Mouse (Mus musculus) cortical plate, adult 2 months (tissue): Measurements from ENCODE around the gene Txnrd3.

Source experiments
- CTCF ChIP-seq: fragments of 200-500 bp; IDR thresholded peaks from 2 replicates; pipeline ENCODE4 v1.5.1; 2011; ENCODE audit warnings: mild to moderate bottlenecking, control low read depth, low read length; ENCODE audit not compliant: insufficient read depth; ENCODE audit errors: extremely low read depth
- POLR2A ChIP-seq: fragments of 200-500 bp; IDR thresholded peaks from 2 replicates; pipeline ENCODE4 v1.6.1; 2011; ENCODE audit warnings: mild to moderate bottlenecking, low read length, control low read depth; ENCODE audit not compliant: insufficient read depth; ENCODE audit errors: extremely low read depth

GRCm38 (mm10) chr6:89595777-89596146 lies 48.0 kb upstream of the Txnrd3 start:
- TF ChIP-seq CTCF (no peak), POLR2A (no peak)
